Mouse (Mus musculus): ENCODE results near the gene Gm20696. TPM values are rescaled to one million over a fixed set of nuclear protein-coding genes. Genes with fewer than 3 reads are reported as not detected.

Gm20696 gene
- polyA plus RNA-seq, 1 experiment from 2014 or later, result 6.5 TPM

- Histone ChIP-seq H3K27ac (no peak overlapping the region), H3K27me3 (no peaks in the 10 kb centered on the region), H3K9ac (no peak overlapping the region), H3K9me3 (no peaks in the 10 kb centered on the region), H3K4me2 (replicated peaks) (no peak overlapping the region), H3K4me3 (no peak overlapping the region), H3K36me3 (no peaks in the 10 kb centered on the region), H3K4me1 (peaks cover 21% of the 10 kb centered on the region)
- no peak for ATAC-seq (ENCODE audit: low FRiP score, low read depth)
- WGBS, result 64% methylated on average over 10 of the region's 10 CpGs
Observed at GRCm38 (mm10) chr6:99658586-99658985, 8.0 kb downstream of the Gm20696 start.

DNA sequence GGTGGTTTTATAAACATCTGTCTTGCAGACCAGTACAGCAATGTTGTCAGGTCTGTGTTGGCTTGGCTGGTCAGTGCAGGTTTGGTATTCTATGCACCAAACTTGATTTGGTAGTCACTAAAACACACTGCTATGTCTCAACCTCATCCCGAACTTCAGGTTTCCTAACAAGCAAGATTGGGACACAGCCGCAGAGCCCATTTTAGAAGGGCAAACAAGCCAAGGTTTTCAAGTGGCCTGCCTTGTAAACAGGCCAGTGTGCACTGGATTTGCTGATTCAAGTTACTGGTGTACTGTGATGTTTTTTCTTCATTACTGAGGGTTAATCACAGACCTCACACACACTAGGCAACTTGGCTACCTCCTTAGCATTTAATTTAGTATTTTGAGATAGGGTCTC, 10.5 kb downstream of the Gm20696 start:
- peaks cover 26% of the 10 kb centered on the region for H3K4me1 ChIP-seq
- 91% methylated on average over 2 of the region's 2 CpGs for WGBS

GRCm38 (mm10) chr6:99655488-99655887, 11.1 kb downstream of the Gm20696 start:
- Histone ChIP-seq H3K4me3 (no peak overlapping the region), H3K36me3 (no peaks in the 10 kb centered on the region; the same call in 1 of the 2 replicates), H3K4me2 (replicated peaks) (no peak overlapping the region), H3K9ac (no peak overlapping the region), H3K27me3 (0 out of 2 replicates have a peak, but pooled peaks cover 4% of the 10 kb centered on the region), H3K9me3 (no peaks in the 10 kb centered on the region), H3K4me1 (peaks cover 23% of the 10 kb centered on the region), H3K27ac (no peak overlapping the region)
- ATAC-seq (ENCODE audit: low FRiP score, low read depth), result no peak
- WGBS, result 43% methylated on average over 7 of the region's 7 CpGs

More for the DNA sequence above, 10.5 kb downstream of the Gm20696 start:
- Histone ChIP-seq H3K27me3 (0 out of 2 replicates have a peak, but pooled peaks cover 4% of the 10 kb centered on the region), H3K4me2 (replicated peaks) (no peak overlapping the region), H3K36me3 (no peaks in the 10 kb centered on the region; the same call in 1 of the 2 replicates), H3K27ac (no peak overlapping the region), H3K9ac (no peak overlapping the region), H3K9me3 (no peaks in the 10 kb centered on the region), H3K4me3 (no peak overlapping the region)
- no peak for ATAC-seq (ENCODE audit: low FRiP score, low read depth)

- H3K27me3 ChIP-seq, result 0 out of 2 replicates have a peak, but pooled peaks cover 4% of the 10 kb centered on the region
- no peaks in the 10 kb centered on the region for H3K9me3 ChIP-seq
- ATAC-seq (ENCODE audit: low FRiP score, low read depth), result no peak; the same call in 1 of the 2 replicates
- no peak overlapping the region for H3K27ac ChIP-seq
- H3K4me2 ChIP-seq (replicated peaks), result no peak overlapping the region
- no peak overlapping the region for H3K9ac ChIP-seq
- H3K4me3 ChIP-seq, result no peak overlapping the region
- peaks cover 27% of the 10 kb centered on the region for H3K4me1 ChIP-seq
- WGBS, result 18% methylated on average over 5 of the region's 5 CpGs
- H3K36me3 ChIP-seq, result no peaks in the 10 kb centered on the region; the same call in 1 of the 2 replicates
Observed at GRCm38 (mm10) chr6:99654343-99654742, 12.3 kb downstream of the Gm20696 start.

- Histone ChIP-seq H3K4me2 (replicated peaks) (no peak overlapping the region), H3K36me3 (peaks cover 4% of the 10 kb centered on the region), H3K9me3 (no peaks in the 10 kb centered on the region), H3K9ac (no peak overlapping the region), H3K4me3 (no peak overlapping the region), H3K27me3 (0 out of 2 replicates have a peak, but pooled peaks cover 4% of the 10 kb centered on the region), H3K27ac (no peak overlapping the region), H3K4me1 (peaks cover 26% of the 10 kb centered on the region)
- no peak for ATAC-seq (ENCODE audit: low FRiP score, low read depth)
- WGBS, result 82% methylated on average over 2 of the region's 2 CpGs
Observed at GRCm38 (mm10) chr6:99652341-99652740, 14.3 kb downstream of the Gm20696 start.

- H3K9ac ChIP-seq, result no peak overlapping the region
- whole genome bisulfite sequencing, result 41% methylated on average over 2 of the region's 2 CpGs
- peaks cover 25% of the 10 kb centered on the region for H3K4me1 ChIP-seq
- 0 out of 2 replicates have a peak, but pooled peaks cover 4% of the 10 kb centered on the region for H3K27me3 ChIP-seq
- H3K27ac ChIP-seq, result no peak overlapping the region
- no peak overlapping the region for H3K4me2 ChIP-seq (replicated peaks)
- peaks cover 24% of the 10 kb centered on the region for H3K36me3 ChIP-seq
- no peak overlapping the region for H3K4me3 ChIP-seq
- no peaks in the 10 kb centered on the region; the same call in 1 of the 2 replicates for H3K9me3 ChIP-seq
- ATAC-seq (ENCODE audit: low FRiP score, low read depth), result no peak
Observed at GRCm38 (mm10) chr6:99649307-99649706, 17.3 kb downstream of the Gm20696 start.

DNA sequence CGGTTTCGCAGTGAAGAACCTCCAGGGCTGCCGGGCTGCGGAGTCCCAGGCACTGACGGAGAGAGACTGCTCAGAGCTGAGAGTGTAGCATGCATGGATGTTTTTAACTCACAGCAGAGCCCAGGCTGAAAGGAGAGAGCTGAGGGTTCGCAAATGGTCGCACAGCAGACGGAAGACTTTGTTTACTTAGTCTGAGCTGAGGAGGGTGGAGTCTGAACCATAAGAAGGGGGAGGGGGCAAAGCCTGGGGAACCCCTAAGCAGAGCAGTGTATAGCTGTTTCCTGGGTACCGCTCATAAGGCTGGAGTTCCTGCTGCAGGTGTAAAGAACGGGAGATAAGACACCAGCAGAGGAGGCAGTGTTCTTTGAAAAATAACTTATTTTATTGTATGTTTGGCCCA, 20.3 kb downstream of the Gm20696 start:
- H3K4me3 ChIP-seq, result no peak overlapping the region
- H3K4me2 ChIP-seq (replicated peaks), result 0 out of 2 replicates have a peak overlapping the region, but pooled peaks have one; percentile 1
- peaks cover 30% of the 10 kb centered on the region for H3K36me3 ChIP-seq
- ATAC-seq (ENCODE audit: low FRiP score, low read depth), result no peak
- H3K9me3 ChIP-seq, result no peaks in the 10 kb centered on the region; the same call in 1 of the 2 replicates
- H3K27ac ChIP-seq, result no peak overlapping the region
- no peaks in the 10 kb centered on the region for H3K27me3 ChIP-seq
- 50% methylated on average over 10 of the region's 10 CpGs for WGBS
- peaks cover 18% of the 10 kb centered on the region for H3K4me1 ChIP-seq
- H3K9ac ChIP-seq, result no peak overlapping the region

GRCm38 (mm10) chr6:99644876-99645275, 21.7 kb downstream of the Gm20696 start:
- WGBS, result 88% methylated on average over 5 of the region's 5 CpGs
- no peaks in the 10 kb centered on the region; the same call in 1 of the 2 replicates for H3K9me3 ChIP-seq
- H3K4me2 ChIP-seq (replicated peaks), result no peak overlapping the region
- H3K36me3 ChIP-seq, result peaks cover 32% of the 10 kb centered on the region
- H3K4me3 ChIP-seq, result no peak overlapping the region
- no peaks in the 10 kb centered on the region for H3K27me3 ChIP-seq
- peaks cover 18% of the 10 kb centered on the region for H3K4me1 ChIP-seq
- H3K27ac ChIP-seq, result no peak overlapping the region
- H3K9ac ChIP-seq, result no peak overlapping the region
- ATAC-seq (ENCODE audit: low FRiP score, low read depth), result no peak

GRCm38 (mm10) chr6:99644386-99644785, 22.2 kb downstream of the Gm20696 start:
- H3K9me3 ChIP-seq, result no peaks in the 10 kb centered on the region; the same call in 1 of the 2 replicates
- H3K4me1 ChIP-seq, result peaks cover 13% of the 10 kb centered on the region
- no peak overlapping the region for H3K27ac ChIP-seq
- ATAC-seq (ENCODE audit: low FRiP score, low read depth), result no peak
- peaks cover 37% of the 10 kb centered on the region for H3K36me3 ChIP-seq
- WGBS, result 87% methylated on average over 5 of the region's 5 CpGs
- H3K27me3 ChIP-seq, result no peaks in the 10 kb centered on the region
- H3K4me3 ChIP-seq, result no peak overlapping the region
- no peak overlapping the region for H3K4me2 ChIP-seq (replicated peaks)
- no peak overlapping the region for H3K9ac ChIP-seq

DNA sequence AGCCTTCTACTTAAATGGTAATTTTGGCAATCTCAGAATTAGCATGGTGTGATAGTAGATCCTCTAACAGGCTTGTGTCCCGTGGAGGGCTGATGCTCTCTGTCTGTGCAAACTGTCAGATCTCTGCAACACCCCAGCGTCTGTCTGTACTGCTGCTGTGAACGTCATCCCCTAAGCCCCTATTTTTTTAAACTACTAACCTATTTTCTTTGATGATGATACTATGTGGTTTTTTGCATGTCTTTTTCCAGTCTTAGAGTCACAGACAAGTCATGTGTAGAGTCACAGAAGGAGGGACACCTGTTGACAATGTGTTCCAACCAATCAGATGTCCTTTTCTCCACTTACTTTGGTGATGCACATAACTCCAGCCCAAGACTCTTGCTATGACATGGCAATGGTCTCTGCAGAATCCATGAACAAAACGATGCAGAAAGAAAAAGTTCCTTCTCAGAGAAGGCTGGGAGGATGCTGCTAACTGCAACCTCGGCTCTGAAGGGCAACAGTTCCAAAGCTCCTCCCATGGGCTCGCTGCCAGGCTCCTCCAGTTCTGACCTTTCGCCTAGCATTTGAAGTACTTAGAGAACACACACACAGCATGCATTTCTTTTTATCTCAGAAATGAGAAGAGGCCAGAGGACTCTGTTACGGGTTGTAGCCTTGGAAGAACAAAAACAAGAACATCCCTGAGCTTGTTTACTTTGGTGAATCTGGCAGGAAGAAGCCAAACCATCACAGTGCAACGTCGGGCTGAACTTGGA, 23.0 kb downstream of the Gm20696 start:
- H3K4me2 ChIP-seq (replicated peaks), result no peak overlapping the region
- 64% methylated on average over 10 of the region's 10 CpGs for WGBS
- no peak for ATAC-seq (ENCODE audit: low FRiP score, low read depth)
- peaks cover 11% of the 10 kb centered on the region for H3K4me1 ChIP-seq
- H3K27me3 ChIP-seq, result no peaks in the 10 kb centered on the region
- H3K27ac ChIP-seq, result no peak overlapping the region
- peaks cover 44% of the 10 kb centered on the region for H3K36me3 ChIP-seq
- no peaks in the 10 kb centered on the region; the same call in 1 of the 2 replicates for H3K9me3 ChIP-seq
- no peak overlapping the region for H3K4me3 ChIP-seq
- no peak overlapping the region for H3K9ac ChIP-seq

- ATAC-seq (ENCODE audit: low FRiP score, low read depth), result no peak
- Histone ChIP-seq H3K27me3 (no peaks in the 10 kb centered on the region), H3K9me3 (no peaks in the 10 kb centered on the region), H3K4me3 (no peak overlapping the region), H3K27ac (no peak overlapping the region), H3K36me3 (peaks cover 35% of the 10 kb centered on the region), H3K4me2 (replicated peaks) (no peak overlapping the region), H3K4me1 (peaks cover 21% of the 10 kb centered on the region), H3K9ac (no peak overlapping the region)
- WGBS, result 46% methylated on average over 4 of the region's 4 CpGs
Observed at GRCm38 (mm10) chr6:99637456-99637855, 29.1 kb downstream of the Gm20696 start.

GRCm38 (mm10) chr6:99636801-99637200, 29.8 kb downstream of the Gm20696 start:
- peaks cover 21% of the 10 kb centered on the region for H3K4me1 ChIP-seq
- 36% methylated on average over 8 of the region's 8 CpGs for WGBS

More at GRCm38 (mm10) chr6:99636801-99637200, 29.8 kb downstream of the Gm20696 start:
- H3K9me3 ChIP-seq, result no peaks in the 10 kb centered on the region
- ATAC-seq (ENCODE audit: low FRiP score, low read depth), result no peak
- no peak overlapping the region for H3K4me2 ChIP-seq (replicated peaks)
- H3K9ac ChIP-seq, result no peak overlapping the region
- H3K27me3 ChIP-seq, result no peaks in the 10 kb centered on the region
- no peak overlapping the region for H3K27ac ChIP-seq
- no peak overlapping the region for H3K4me3 ChIP-seq
- peaks cover 40% of the 10 kb centered on the region for H3K36me3 ChIP-seq
